Mouse (Mus musculus) kidney, postnatal 0 days (tissue): ENCODE results near the gene Mylip. TPM values are rescaled to one million over a fixed set of nuclear protein-coding genes. Genes with fewer than 3 reads are reported as not detected.

Experiments used
- ATAC-seq: fragments of 200-750 bp; cut with Nextera tagmentation; replicated peaks from 2 replicates; pipeline ENCODE4 v1.8.0; 2017; ENCODE audit warnings: low read depth, moderate number of reproducible peaks, moderate TSS enrichment, moderate library complexity; ENCODE audit not compliant: low FRiP score
- DNase-seq: peaks from one replicate; pipeline ENCODE4 v3.0.0-alpha.2; 2016; ENCODE audit warnings: low spot score
- H3K27ac ChIP-seq: fragments of 300-500 bp; sonication (generic); 2 replicates; pipeline ENCODE4 v1.5.1; 2014; ENCODE audit warnings: mild to moderate bottlenecking
- H3K27me3 ChIP-seq: fragments of 300-500 bp; sonication (generic); 2 replicates; pipeline ENCODE4 v1.6.1; 2014; ENCODE audit warnings: low read length, mixed read lengths; ENCODE audit not compliant: insufficient read depth
- H3K36me3 ChIP-seq: fragments of 300-500 bp; sonication (generic); 2 replicates; pipeline ENCODE4 v1.6.1; 2014; ENCODE audit warnings: low read length, mixed read lengths; ENCODE audit not compliant: insufficient read depth
- H3K4me1 ChIP-seq: fragments of 300-500 bp; sonication (generic); replicated peaks from 2 replicates; pipeline ENCODE4 v1.6.1; 2014; ENCODE audit warnings: antibody characterized with exemption, low read length, mixed read lengths; ENCODE audit not compliant: insufficient read depth
- H3K4me2 ChIP-seq: fragments of 300-500 bp; sonication (generic); 2 replicates; pipeline ENCODE4 v1.6.1; 2014; ENCODE audit warnings: mild to moderate bottlenecking, low read length, moderate library complexity, mixed read lengths
- H3K4me3 ChIP-seq: fragments of 300-500 bp; sonication (generic); replicated peaks from 2 replicates; pipeline ENCODE4 v1.5.1; 2014; ENCODE audit warnings: low read depth, low read length
- H3K9ac ChIP-seq: fragments of 300-500 bp; sonication (generic); 2 replicates; pipeline ENCODE4 v1.6.1; 2014; ENCODE audit warnings: low read depth, low read length
- H3K9me3 ChIP-seq: fragments of 300-500 bp; sonication (generic); replicated peaks from 2 replicates; pipeline ENCODE4 v1.6.1; 2016; ENCODE audit warnings: low read length, inconsistent platforms, mixed read lengths
- CTCF ChIP-seq: IDR thresholded peaks from 2 replicates; pipeline ENCODE4 v1.5.1; 2016; ENCODE audit warnings: antibody characterized with exemption, low read depth, mild to moderate bottlenecking, moderate library complexity
- WGBS: fragments of 180-500 bp; shearing (Covaris S2); extraction: QIAGEN DNeasy Blood & Tissue Kit; methylation state at CpG from one replicate; pipeline ENCODE4 v1.1.7; 2014; 5-methylcytosine and 5-hydroxymethylcytosine counted together
- polyA plus RNA-seq: library from polyadenylated mRNA; unstranded; fragments of >200 nt; fragmentation: Nextera tagmentation; extraction: Ambion mirVana; gene quantifications from 2 replicates; pipeline ENCODE4 v1.2.1, GENCODE M21; 2015

Mylip gene
- polyA plus RNA-seq, 1 experiment from 2014 or later = 7.5 TPM

GRCm38 (mm10) chr13:45397896-45398805, 8.6 kb downstream of the Mylip start:
- Histone ChIP-seq H3K9ac (no peak overlapping the region), H3K4me3 (no peak overlapping the region), H3K27ac (peak overlapping the region; percentile 47; the same call in 1 of the 2 replicates), H3K9me3 (no peaks in the 10 kb centered on the region), H3K4me2 (no peak overlapping the region), H3K27me3 (no peaks in the 10 kb centered on the region), H3K36me3 (no peaks in the 10 kb centered on the region), H3K4me1 (peaks cover 31% of the 10 kb centered on the region)
- WGBS = 55% methylated on average over 17 of the region's 21 CpGs
- ATAC-seq (no peak), DNase-seq (no peak)
- TF ChIP-seq CTCF = no peak

DNA sequence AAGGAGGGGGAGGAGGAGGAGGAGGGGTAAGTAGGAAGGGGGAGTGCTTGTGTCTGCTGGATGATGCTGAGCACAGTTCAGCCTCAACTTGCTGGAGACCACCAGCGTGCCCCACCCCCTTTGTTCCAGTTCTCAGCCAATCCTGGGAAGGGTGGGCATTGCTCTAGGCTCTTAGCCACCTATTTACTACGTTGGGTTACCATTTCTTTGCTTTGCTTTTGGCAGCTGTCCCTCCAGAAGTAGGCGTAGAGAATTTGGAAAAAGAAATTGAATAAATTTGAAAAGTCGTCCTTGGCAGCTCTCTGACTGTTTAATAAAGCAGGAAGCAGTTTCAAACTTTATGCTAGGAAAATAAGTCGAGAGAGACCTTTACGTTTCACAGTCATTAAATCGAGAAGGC, 11.2 kb downstream of the Mylip start:
- TF ChIP-seq CTCF = no peak
- H3K9ac ChIP-seq = no peak overlapping the region
- ATAC-seq (no peak), DNase-seq (no peak)
- peaks cover 20% of the 10 kb centered on the region for H3K4me1 ChIP-seq
- H3K27ac ChIP-seq = no peak overlapping the region
- WGBS = 50% methylated on average over 7 of the region's 7 CpGs
- no peak overlapping the region for H3K4me3 ChIP-seq
- peaks cover 16% of the 10 kb centered on the region for H3K36me3 ChIP-seq
- H3K4me2 ChIP-seq = no peak overlapping the region
- no peaks in the 10 kb centered on the region for H3K9me3 ChIP-seq
- no peaks in the 10 kb centered on the region for H3K27me3 ChIP-seq

GRCm38 (mm10) chr13:45401816-45402215, 12.3 kb downstream of the Mylip start:
- ATAC-seq (no peak), DNase-seq (no peak)
- 79% methylated on average over 7 of the region's 7 CpGs for WGBS
- H3K9ac ChIP-seq = no peak overlapping the region
- H3K4me1 ChIP-seq = peaks cover 12% of the 10 kb centered on the region; the same call in 1 of the 2 replicates
- no peak overlapping the region for H3K27ac ChIP-seq
- H3K4me3 ChIP-seq = no peak overlapping the region
- H3K36me3 ChIP-seq = peaks cover 26% of the 10 kb centered on the region
- no peak for TF ChIP-seq CTCF
- no peaks in the 10 kb centered on the region for H3K9me3 ChIP-seq
- H3K4me2 ChIP-seq = no peak overlapping the region
- H3K27me3 ChIP-seq = no peaks in the 10 kb centered on the region

DNA sequence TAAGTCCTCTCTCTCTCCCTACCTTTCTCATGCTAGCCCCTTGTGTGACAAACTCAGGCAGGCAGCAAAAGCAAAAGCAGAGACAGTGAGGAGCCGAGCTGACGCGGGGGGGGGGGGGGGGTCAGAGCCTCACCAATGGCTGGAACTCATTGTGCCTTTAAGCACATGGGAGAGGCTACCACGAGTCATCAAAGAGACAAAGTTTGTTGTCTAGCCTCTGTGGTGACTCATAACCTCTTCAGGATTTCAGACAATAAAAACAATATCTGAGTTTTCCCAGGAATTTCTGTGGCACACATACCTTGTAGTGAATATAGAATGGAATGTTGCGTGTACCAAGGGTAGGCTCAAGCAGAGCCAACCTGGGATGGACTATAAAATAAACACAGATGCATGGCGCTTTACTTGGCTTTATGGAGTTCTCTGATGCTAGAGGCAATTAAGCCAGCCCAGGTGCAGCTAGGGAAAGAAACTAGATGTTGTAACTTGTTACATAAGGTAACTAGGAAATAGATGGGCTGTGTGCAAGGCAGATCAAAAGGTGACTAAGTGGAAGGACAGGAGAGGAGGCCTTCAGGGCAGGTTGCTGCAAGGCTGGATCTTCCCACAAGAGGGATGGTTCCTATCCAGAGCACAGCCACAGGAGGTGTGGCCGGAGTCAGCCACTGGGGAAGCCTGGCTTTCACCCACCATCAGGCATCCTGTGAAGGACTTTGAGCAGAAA, 12.9 kb downstream of the Mylip start:
- TF ChIP-seq CTCF = no peak
- Histone ChIP-seq H3K9ac (no peak overlapping the region), H3K9me3 (no peaks in the 10 kb centered on the region), H3K36me3 (peaks cover 32% of the 10 kb centered on the region), H3K27ac (no peak overlapping the region), H3K27me3 (no peaks in the 10 kb centered on the region), H3K4me3 (no peak overlapping the region), H3K4me2 (no peak overlapping the region), H3K4me1 (peaks cover 10% of the 10 kb centered on the region; the same call in 1 of the 2 replicates)
- no peak for ATAC-seq
- no peak for DNase-seq
- WGBS = 78% methylated on average over 7 of the region's 7 CpGs

GRCm38 (mm10) chr13:45404269-45404668, 14.7 kb downstream of the Mylip start:
- no peak overlapping the region for H3K27ac ChIP-seq
- H3K36me3 ChIP-seq = peaks cover 48% of the 10 kb centered on the region
- 0 out of 2 replicates have a peak, but pooled peaks cover 3% of the 10 kb centered on the region for H3K4me1 ChIP-seq
- no peak for TF ChIP-seq CTCF
- H3K9me3 ChIP-seq = no peaks in the 10 kb centered on the region
- H3K9ac ChIP-seq = no peak overlapping the region
- H3K4me2 ChIP-seq = no peak overlapping the region
- ATAC-seq (no peak), DNase-seq (no peak)
- WGBS = 89% methylated on average over 6 of the region's 6 CpGs
- H3K4me3 ChIP-seq = no peak overlapping the region
- H3K27me3 ChIP-seq = no peaks in the 10 kb centered on the region

- WGBS = 93% methylated on average over 6 of the region's 6 CpGs
- DNase-seq (no peak), ATAC-seq (no peak)
- Histone ChIP-seq H3K4me3 (no peak overlapping the region), H3K9me3 (no peaks in the 10 kb centered on the region), H3K27ac (no peak overlapping the region), H3K27me3 (no peaks in the 10 kb centered on the region), H3K4me1 (0 out of 2 replicates have a peak, but pooled peaks cover 3% of the 10 kb centered on the region), H3K36me3 (peaks cover 56% of the 10 kb centered on the region), H3K9ac (no peak overlapping the region), H3K4me2 (no peak overlapping the region)
- no peak for TF ChIP-seq CTCF
Measured at GRCm38 (mm10) chr13:45405194-45405810, 15.8 kb downstream of the Mylip start.
